Mouse (Mus musculus) adrenal gland (tissue): ENCODE measurements around the gene Vamp8.

Experiments
- intact Hi-C: fragments of 180-260 bp; cut with DNase I; formaldehyde crosslinking; loops from one replicate; pipeline ENCODE4 v1.15.1; 2025

Vamp8 gene

GRCm38 (mm10) chr6:72407119-72407518, 16.6 kb upstream of the Vamp8 start:
- intact Hi-C loops: loop anchor here (5.0 kb wide), 1 partner anchor 45 kb away; no protein-coding TSS in a partner anchor

- intact Hi-C loops: loop anchor here (5.0 kb wide), 1 partner anchor 43 kb away; no protein-coding TSS in a partner anchor
Observed at GRCm38 (mm10) chr6:72405356-72405755, 14.9 kb upstream of the Vamp8 start.

- intact Hi-C loops: no loop called here
Observed at GRCm38 (mm10) chr6:72401875-72402274, 11.4 kb upstream of the Vamp8 start.

GRCm38 (mm10) chr6:72399967-72400366, 9.5 kb upstream of the Vamp8 start:
- intact Hi-C loops: no loop called here

- intact Hi-C loops: no loop called here
Observed at GRCm38 (mm10) chr6:72396837-72397251, 6.3 kb upstream of the Vamp8 start.

GRCm38 (mm10) chr6:72392341-72392740, 1.8 kb upstream of the Vamp8 start:
- intact Hi-C loops: no loop called here

GRCm38 (mm10) chr6:72390795-72391521, 455 bp upstream of the Vamp8 start:
- intact Hi-C loops: no loop called here

- intact Hi-C loops: no loop called here
Observed at GRCm38 (mm10) chr6:72389471-72389940, 997 bp downstream of the Vamp8 start.

GRCm38 (mm10) chr6:72388791-72389329, 1.6 kb downstream of the Vamp8 start:
- intact Hi-C loops: no loop called here

- intact Hi-C loops: no loop called here
Observed at GRCm38 (mm10) chr6:72388266-72388665, 2.2 kb downstream of the Vamp8 start.

- intact Hi-C loops: no loop called here
Observed at GRCm38 (mm10) chr6:72387816-72388215, 2.7 kb downstream of the Vamp8 start.

GRCm38 (mm10) chr6:72386561-72386960, 3.9 kb downstream of the Vamp8 start:
- intact Hi-C loops: no loop called here

GRCm38 (mm10) chr6:72385258-72385657, 5.2 kb downstream of the Vamp8 start:
- intact Hi-C loops: no loop called here

GRCm38 (mm10) chr6:72383952-72384351, 6.6 kb downstream of the Vamp8 start:
- intact Hi-C loops: no loop called here

GRCm38 (mm10) chr6:72383142-72383820, 7.2 kb downstream of the Vamp8 start:
- intact Hi-C loops: no loop called here

- intact Hi-C loops: no loop called here
Observed at GRCm38 (mm10) chr6:72382494-72382893, 8.0 kb downstream of the Vamp8 start.

- intact Hi-C loops: no loop called here
Observed at GRCm38 (mm10) chr6:72380131-72380770, 10.3 kb downstream of the Vamp8 start, which contains the start of gene Vamp5. TSS of gene Vamp5 (minus strand) at chr6:72380468.

GRCm38 (mm10) chr6:72379377-72380130, 10.9 kb downstream of the Vamp8 start:
- intact Hi-C loops: no loop called here

- intact Hi-C loops: no loop called here
Observed at GRCm38 (mm10) chr6:72378510-72379234, 11.8 kb downstream of the Vamp8 start.
